8 mouse cellular contexts compared by ENCODE assay signal in the genomic region with DNA sequence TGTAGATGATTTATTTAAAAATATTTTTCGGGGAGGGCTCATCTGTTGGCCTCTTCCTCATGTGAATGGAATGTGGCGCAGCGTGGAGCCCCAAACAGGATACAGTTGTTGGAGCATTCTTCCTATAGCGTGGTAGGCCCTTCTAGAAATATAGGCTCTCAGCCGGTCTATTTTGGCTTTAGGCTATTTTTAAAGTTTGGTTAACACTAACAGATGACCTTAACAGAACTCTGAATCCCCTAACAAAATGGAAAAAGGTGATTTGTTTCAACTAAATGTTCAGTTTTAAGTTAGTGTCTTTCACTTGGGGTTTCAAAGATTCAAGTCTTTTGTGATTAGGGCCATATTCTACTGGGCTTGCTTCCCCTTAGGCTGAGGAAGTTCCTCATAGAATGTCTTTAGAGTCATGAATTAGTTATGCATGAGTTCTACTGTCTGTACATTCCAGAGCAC.
DNase-seq lines count a peak whose midpoint lies in the region; ATAC-seq lines count a peak whose summit lies in the region.

No protein-coding gene starts in this region.

- peak overlapping the region; percentile 55 for H3K4me2 ChIP-seq in embryonic facial prominence, embryonic 15.5 days (replicated peaks)
- H3K4me2 ChIP-seq in hindbrain, embryonic 13.5 days, result peak overlapping the region; percentile 65
- peak overlapping the region; percentile 56 for H3K4me2 ChIP-seq in lung, embryonic 16.5 days (ENCODE audit: low read depth, low read length)

- peak overlapping the region; percentile 38 for H3K4me3 ChIP-seq in embryonic facial prominence, embryonic 15.5 days (replicated peaks)
- peak overlapping the region; percentile 48 for H3K4me3 ChIP-seq in hindbrain, embryonic 13.5 days
- peak overlapping the region; percentile 33 for H3K4me3 ChIP-seq in lung, embryonic 16.5 days (ENCODE audit: low read length)

- H3K36me3 ChIP-seq in embryonic facial prominence, embryonic 15.5 days, result no peaks in the 10 kb centered on the region; the same call in 1 of the 2 replicates
- H3K36me3 ChIP-seq in hindbrain, embryonic 13.5 days, result peaks cover 2% of the 10 kb centered on the region; the same call in 1 of the 2 replicates
- H3K36me3 ChIP-seq in lung, embryonic 16.5 days (ENCODE audit: control insufficient read depth, insufficient read depth, low read length), result no peaks in the 10 kb centered on the region
- H3K36me3 ChIP-seq in splenic B cell, adult 2 months (ENCODE audit: control insufficient read depth, insufficient read depth, low read length, poor library complexity, severe bottlenecking), result peaks cover 2% of the 10 kb centered on the region; the same call in 1 of the 2 replicates

- H3K27me3 ChIP-seq in embryonic facial prominence, embryonic 15.5 days, result no peaks in the 10 kb centered on the region
- H3K27me3 ChIP-seq in hindbrain, embryonic 13.5 days, result no peaks in the 10 kb centered on the region
- H3K27me3 ChIP-seq in lung, embryonic 16.5 days (ENCODE audit: control insufficient read depth, insufficient read depth, low read depth, low read length), result no peaks in the 10 kb centered on the region
- H3K27me3 ChIP-seq in splenic B cell, adult 2 months (ENCODE audit: control insufficient read depth, insufficient read depth, low read length, poor library complexity, severe bottlenecking), result no peaks in the 10 kb centered on the region

- peak; percentile 38 for DNase-seq in thymus, postnatal 0 days (ENCODE audit: low spot score)
- DNase-seq in thymus, adult 18-20 months, result no peak
- peak; percentile 79 for DNase-seq in splenic B cell, adult 2 months (ENCODE audit: low read depth, low spot score)
- DNase-seq in layer of hippocampus, adult 9-10 months (ENCODE audit: low spot score), result no peak
- DNase-seq in T-cell, adult 2 months (ENCODE audit: low spot score), result no peak

- peak overlapping the region; percentile 90 for H3K27ac ChIP-seq in embryonic facial prominence, embryonic 15.5 days (replicated peaks)
- peak overlapping the region; percentile 64 for H3K27ac ChIP-seq in hindbrain, embryonic 13.5 days
- peak overlapping the region; percentile 43 for H3K27ac ChIP-seq in lung, embryonic 16.5 days (ENCODE audit: low read length)

- no peaks in the 10 kb centered on the region for H3K9me3 ChIP-seq in embryonic facial prominence, embryonic 15.5 days (replicated peaks)
- no peaks in the 10 kb centered on the region for H3K9me3 ChIP-seq in hindbrain, embryonic 13.5 days
- no peaks in the 10 kb centered on the region for H3K9me3 ChIP-seq in lung, embryonic 16.5 days (ENCODE audit: control insufficient read depth, low read length)

- peaks cover 11% of the 10 kb centered on the region for H3K4me1 ChIP-seq in embryonic facial prominence, embryonic 15.5 days
- H3K4me1 ChIP-seq in hindbrain, embryonic 13.5 days (replicated peaks), result peaks cover 34% of the 10 kb centered on the region
- peaks cover 15% of the 10 kb centered on the region for H3K4me1 ChIP-seq in lung, embryonic 16.5 days (replicated peaks; ENCODE audit: control insufficient read depth, insufficient read depth, low read length)

- no peak overlapping the region; the same call in 1 of the 2 replicates for H3K9ac ChIP-seq in embryonic facial prominence, embryonic 15.5 days
- peak overlapping the region; percentile 61; the same call in 1 of the 2 replicates for H3K9ac ChIP-seq in hindbrain, embryonic 13.5 days
- peak overlapping the region; percentile 38 for H3K9ac ChIP-seq in lung, embryonic 16.5 days (ENCODE audit: low read length)

- ATAC-seq in embryonic facial prominence, embryonic 15.5 days (ENCODE audit: insufficient number of reproducible peaks, low FRiP score, low TSS enrichment, low read depth), result no peak
- no peak for ATAC-seq in hindbrain, embryonic 13.5 days (ENCODE audit: low FRiP score)
- peak; percentile 58 for ATAC-seq in lung, embryonic 16.5 days (ENCODE audit: low read depth)

- WGBS in embryonic facial prominence, embryonic 15.5 days, result 4% methylated on average over 5 of the region's 5 CpGs
- WGBS in hindbrain, embryonic 13.5 days, result 12% methylated on average over 5 of the region's 5 CpGs
- WGBS in lung, embryonic 16.5 days, result 6% methylated on average over 5 of the region's 5 CpGs

Comparison
In these comparisons a context has a peak if more than half of its experiments do, and no peak if none do; other contexts are left out.
1. DNase-seq: peak in thymus, postnatal 0 days (single experiment) and splenic B cell, adult 2 months (single experiment); none in thymus, adult 18-20 months (0 of 2), layer of hippocampus, adult 9-10 months (single experiment) and T-cell, adult 2 months (single experiment).
2. Peak in every context shown above with its lines, with median percentiles within 50 percentile points of each other: H3K27ac ChIP-seq, H3K4me2 ChIP-seq and H3K4me3 ChIP-seq.